Mouse (Mus musculus): Measurements from ENCODE around the gene Crim1. TPM values are rescaled to one million over a fixed set of nuclear protein-coding genes. Genes with fewer than 3 reads are reported as not detected.

Gene Crim1
- polyA plus RNA-seq, 1 experiment from 2014 or later, result 2.6 TPM

DNA sequence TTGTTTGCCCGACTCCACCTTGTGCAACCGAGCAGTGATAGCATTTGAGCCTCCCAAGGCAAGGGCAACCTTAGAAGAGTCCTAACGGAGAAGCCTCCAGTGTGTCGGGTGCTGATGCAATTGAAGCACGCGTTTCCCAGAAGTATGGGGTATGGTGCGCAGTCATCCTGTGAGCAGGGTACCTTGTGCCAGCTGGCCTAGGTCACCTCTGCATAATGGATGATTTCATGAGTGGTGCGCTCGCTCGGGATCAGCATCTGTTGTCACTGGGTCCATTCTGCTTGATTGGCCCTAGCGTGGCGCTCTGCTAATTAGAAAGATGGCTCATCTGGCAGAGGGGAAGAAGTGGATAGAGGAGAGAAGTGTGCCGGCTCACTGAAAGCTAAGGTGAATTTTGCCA, 37.9 kb downstream of the Crim1 start:
- WGBS, result 91% methylated on average over 13 of the region's 13 CpGs
- ATAC-seq (ENCODE audit: insufficient number of reproducible peaks, insufficient read depth, low FRiP score, low read depth), result no peak
- no peak overlapping the region for H3K4me2 ChIP-seq (ENCODE audit: low read length)
- H3K27me3 ChIP-seq (ENCODE audit: control insufficient read depth, insufficient read depth, low read length), result no peaks in the 10 kb centered on the region
- peaks cover 0 to 5% of the 10 kb centered on the region in 2 experiments; a peak in 2 of 4 replicates for H3K4me1 ChIP-seq (ENCODE audit: control insufficient read depth in 2 of 2, insufficient read depth in 2 of 2, low read length in 2 of 2)
- no peak overlapping the region for H3K27ac ChIP-seq (replicated peaks in 1 of 2; ENCODE audit: control insufficient read depth in 1 of 2, insufficient read depth in 1 of 2, low read depth in 2 of 2, low read length in 2 of 2)
- no peak overlapping the region for H3K9ac ChIP-seq (ENCODE audit: low read length)
- H3K4me3 ChIP-seq (ENCODE audit: control insufficient read depth in 1 of 2, insufficient read depth in 1 of 2, low read depth in 1 of 2, low read length in 2 of 2), result no peak overlapping the region
- no peaks in the 10 kb centered on the region for H3K9me3 ChIP-seq (ENCODE audit: control insufficient read depth, low read length)
- peaks cover 8% of the 10 kb centered on the region; the same call in 1 of the 2 replicates for H3K36me3 ChIP-seq (ENCODE audit: control insufficient read depth, insufficient read depth, low read length)

DNA sequence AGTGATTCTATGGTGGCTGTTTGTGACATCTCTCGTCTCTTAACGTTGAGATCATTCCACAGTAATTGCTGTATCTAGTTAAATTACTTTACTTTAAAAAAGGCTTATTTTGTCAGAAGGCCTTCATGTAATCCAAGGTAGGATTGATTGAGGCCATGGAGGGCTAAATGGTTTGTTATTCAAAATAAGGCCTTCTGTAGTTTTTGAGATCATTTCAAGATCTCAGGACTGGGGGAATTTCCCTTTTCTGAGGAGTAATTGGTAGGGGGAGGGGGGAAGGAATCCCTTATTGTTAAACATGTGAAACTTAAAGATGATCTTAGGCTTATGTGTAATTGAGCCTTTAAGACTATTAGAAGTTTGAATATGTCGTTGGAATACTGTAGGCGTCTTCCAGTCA, 40.1 kb downstream of the Crim1 start:
- no peak for ATAC-seq (ENCODE audit: insufficient number of reproducible peaks, insufficient read depth, low FRiP score, low read depth)
- 92% methylated on average over 4 of the region's 4 CpGs for WGBS
- Histone ChIP-seq H3K4me3 (ENCODE audit: control insufficient read depth in 1 of 2, insufficient read depth in 1 of 2, low read depth in 1 of 2, low read length in 2 of 2) (no peak overlapping the region), H3K36me3 (ENCODE audit: control insufficient read depth, insufficient read depth, low read length) (peaks cover 8% of the 10 kb centered on the region; the same call in 1 of the 2 replicates), H3K4me1 (ENCODE audit: control insufficient read depth in 2 of 2, insufficient read depth in 2 of 2, low read length in 2 of 2) (peaks cover 0 to 6% of the 10 kb centered on the region in 2 experiments; a peak in 1 of 4 replicates), H3K27me3 (ENCODE audit: control insufficient read depth, insufficient read depth, low read length) (no peaks in the 10 kb centered on the region), H3K4me2 (ENCODE audit: low read length) (no peak overlapping the region), H3K9ac (ENCODE audit: low read length) (no peak overlapping the region), H3K9me3 (ENCODE audit: control insufficient read depth, low read length) (no peaks in the 10 kb centered on the region), H3K27ac (replicated peaks in 1 of 2; ENCODE audit: control insufficient read depth in 1 of 2, insufficient read depth in 1 of 2, low read depth in 2 of 2, low read length in 2 of 2) (no peak overlapping the region)

DNA sequence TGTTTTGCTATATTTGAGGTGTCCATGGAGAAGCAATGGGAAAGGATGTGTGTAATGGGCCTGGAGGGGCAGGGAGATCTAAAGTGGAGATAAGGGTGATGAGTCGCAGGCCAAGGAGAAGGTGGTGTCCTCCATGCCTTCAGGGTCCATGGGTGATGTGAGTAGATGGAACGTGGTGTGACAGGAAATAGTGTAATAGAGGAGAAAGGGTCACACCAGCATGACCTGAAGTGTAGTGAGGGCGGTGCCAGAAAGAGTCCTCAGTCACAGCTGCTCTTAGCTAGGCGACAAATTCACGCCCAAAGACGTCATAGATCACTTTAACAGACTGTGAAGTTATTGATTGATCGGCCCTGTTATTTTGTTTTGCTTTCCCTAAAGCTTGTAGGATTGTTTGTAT, 41.2 kb downstream of the Crim1 start:
- WGBS, result 47% methylated on average over 7 of the region's 7 CpGs
- Histone ChIP-seq H3K4me1 (ENCODE audit: control insufficient read depth in 2 of 2, insufficient read depth in 2 of 2, low read length in 2 of 2) (peaks cover 2 to 16% of the 10 kb centered on the region in 2 experiments; a peak in 3 of 4 replicates), H3K27me3 (ENCODE audit: control insufficient read depth, insufficient read depth, low read length) (no peaks in the 10 kb centered on the region), H3K9ac (ENCODE audit: low read length) (no peak overlapping the region), H3K4me3 (ENCODE audit: control insufficient read depth in 1 of 2, insufficient read depth in 1 of 2, low read depth in 1 of 2, low read length in 2 of 2) (no peak overlapping the region), H3K4me2 (ENCODE audit: low read length) (no peak overlapping the region), H3K9me3 (ENCODE audit: control insufficient read depth, low read length) (no peaks in the 10 kb centered on the region), H3K36me3 (ENCODE audit: control insufficient read depth, insufficient read depth, low read length) (peaks cover 8% of the 10 kb centered on the region; the same call in 1 of the 2 replicates), H3K27ac (replicated peaks in 1 of 2; ENCODE audit: control insufficient read depth in 1 of 2, insufficient read depth in 1 of 2, low read depth in 2 of 2, low read length in 2 of 2) (no peak overlapping the region)
- ATAC-seq (ENCODE audit: insufficient number of reproducible peaks, insufficient read depth, low FRiP score, low read depth), result no peak

DNA sequence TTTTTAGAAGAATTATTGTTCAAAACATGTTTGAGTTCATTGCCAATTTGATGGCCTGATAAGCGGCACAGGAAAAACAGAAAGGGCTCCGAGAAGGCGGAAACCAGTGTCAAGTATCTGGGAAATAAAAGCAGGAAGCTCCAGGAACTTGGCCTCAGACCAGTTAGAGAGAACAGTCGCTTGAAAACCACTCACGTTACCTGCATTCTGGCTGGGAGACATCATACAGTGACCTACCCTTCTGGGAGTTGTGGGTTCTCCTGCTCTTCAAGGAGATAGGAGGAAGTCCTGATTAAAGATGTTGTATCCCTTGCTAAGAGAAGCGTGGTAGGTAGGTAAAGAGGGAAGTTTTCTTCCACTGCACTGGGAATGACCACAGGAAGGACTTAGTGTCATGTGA, 44.7 kb downstream of the Crim1 start:
- Histone ChIP-seq H3K36me3 (ENCODE audit: control insufficient read depth, insufficient read depth, low read length) (no peaks in the 10 kb centered on the region), H3K27ac (replicated peaks in 1 of 2; ENCODE audit: control insufficient read depth in 1 of 2, insufficient read depth in 1 of 2, low read depth in 2 of 2, low read length in 2 of 2) (peak overlapping the region in 1 of 2 experiments; percentile 29; a peak in 1 of 4 replicates), H3K27me3 (ENCODE audit: control insufficient read depth, insufficient read depth, low read length) (no peaks in the 10 kb centered on the region), H3K4me1 (ENCODE audit: control insufficient read depth in 2 of 2, insufficient read depth in 2 of 2, low read length in 2 of 2) (peaks cover 6 to 29% of the 10 kb centered on the region in 2 experiments), H3K9me3 (ENCODE audit: control insufficient read depth, low read length) (no peaks in the 10 kb centered on the region), H3K4me2 (ENCODE audit: low read length) (no peak overlapping the region), H3K4me3 (ENCODE audit: control insufficient read depth in 1 of 2, insufficient read depth in 1 of 2, low read depth in 1 of 2, low read length in 2 of 2) (no peak overlapping the region), H3K9ac (ENCODE audit: low read length) (no peak overlapping the region)
- WGBS, result 58% methylated on average over 6 of the region's 6 CpGs
- no peak for ATAC-seq (ENCODE audit: insufficient number of reproducible peaks, insufficient read depth, low FRiP score, low read depth)

DNA sequence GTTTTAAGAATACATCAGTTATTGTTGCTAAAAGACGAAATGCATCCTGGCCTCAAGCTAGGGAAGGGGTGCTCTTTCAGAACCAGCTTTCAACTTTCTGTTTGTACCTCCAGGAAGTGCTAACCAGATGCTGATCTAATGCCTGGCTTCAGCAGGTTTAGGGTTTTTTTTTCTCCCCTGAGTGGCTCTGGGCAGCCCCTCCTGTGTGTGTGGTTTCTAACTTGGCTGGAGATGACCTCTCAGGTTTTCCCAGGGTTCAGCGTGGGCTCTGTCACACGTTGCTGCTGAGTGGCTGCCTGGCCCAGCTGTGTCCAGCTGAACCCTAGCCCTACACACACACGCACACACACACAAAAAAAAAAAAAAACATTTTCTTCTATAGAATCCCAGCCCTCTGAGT, 45.4 kb downstream of the Crim1 start:
- no peaks in the 10 kb centered on the region for H3K36me3 ChIP-seq (ENCODE audit: control insufficient read depth, insufficient read depth, low read length)
- H3K4me2 ChIP-seq (ENCODE audit: low read length), result no peak overlapping the region
- no peak overlapping the region for H3K9ac ChIP-seq (ENCODE audit: low read length)
- no peaks in the 10 kb centered on the region for H3K9me3 ChIP-seq (ENCODE audit: control insufficient read depth, low read length)
- H3K4me3 ChIP-seq (ENCODE audit: control insufficient read depth in 1 of 2, insufficient read depth in 1 of 2, low read depth in 1 of 2, low read length in 2 of 2), result no peak overlapping the region
- WGBS, result 51% methylated on average over 4 of the region's 4 CpGs
- H3K4me1 ChIP-seq (ENCODE audit: control insufficient read depth in 2 of 2, insufficient read depth in 2 of 2, low read length in 2 of 2), result peaks cover 6 to 30% of the 10 kb centered on the region in 2 experiments
- H3K27me3 ChIP-seq (ENCODE audit: control insufficient read depth, insufficient read depth, low read length), result no peaks in the 10 kb centered on the region
- peak overlapping the region in 1 of 2 experiments; percentile 29; a peak in 1 of 4 replicates for H3K27ac ChIP-seq (replicated peaks in 1 of 2; ENCODE audit: control insufficient read depth in 1 of 2, insufficient read depth in 1 of 2, low read depth in 2 of 2, low read length in 2 of 2)
- ATAC-seq (ENCODE audit: insufficient number of reproducible peaks, insufficient read depth, low FRiP score, low read depth), result no peak

DNA sequence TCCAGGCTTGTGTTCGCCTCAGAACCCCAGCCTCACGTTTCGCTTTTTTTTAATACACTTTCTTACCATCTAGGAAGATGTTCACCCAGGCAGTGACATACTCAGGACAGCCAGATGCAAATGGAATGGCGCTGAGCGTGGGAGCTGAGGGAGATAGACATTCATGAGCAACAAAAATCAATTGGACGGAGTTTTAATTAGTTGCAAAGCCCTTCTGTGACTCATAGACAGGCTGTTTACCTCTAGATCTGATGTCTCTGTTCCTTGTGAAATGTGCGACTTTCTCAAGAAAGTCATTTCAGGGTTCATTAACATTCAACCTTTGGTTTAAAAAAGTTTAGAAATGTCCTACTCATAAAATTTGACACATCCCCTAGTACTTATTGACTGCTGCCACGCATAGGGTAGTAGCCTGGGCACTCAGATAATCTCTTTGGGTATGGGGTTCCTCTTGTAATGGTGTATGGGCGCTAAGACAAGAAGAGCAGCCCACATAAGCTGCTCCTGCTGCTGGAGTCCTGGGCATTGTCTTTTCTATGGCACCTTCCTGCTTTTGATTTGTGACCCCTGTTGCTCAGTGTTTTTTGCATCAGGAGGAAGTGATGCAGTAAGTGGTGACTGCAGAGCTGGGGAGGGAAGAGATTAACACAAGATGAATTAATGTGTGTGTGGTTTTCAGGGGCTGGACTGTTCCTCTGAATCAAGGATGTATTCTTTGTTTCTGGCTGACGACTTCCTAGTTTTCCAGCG, 46.8 kb downstream of the Crim1 start:
- Histone ChIP-seq H3K4me2 (ENCODE audit: low read length) (no peak overlapping the region), H3K36me3 (ENCODE audit: control insufficient read depth, insufficient read depth, low read length) (no peaks in the 10 kb centered on the region), H3K27ac (replicated peaks in 1 of 2; ENCODE audit: control insufficient read depth in 1 of 2, insufficient read depth in 1 of 2, low read depth in 2 of 2, low read length in 2 of 2) (peak overlapping the region; percentile 25 to 51; a peak in 3 of 4 replicates), H3K4me3 (ENCODE audit: control insufficient read depth in 1 of 2, insufficient read depth in 1 of 2, low read depth in 1 of 2, low read length in 2 of 2) (no peak overlapping the region), H3K4me1 (ENCODE audit: control insufficient read depth in 2 of 2, insufficient read depth in 2 of 2, low read length in 2 of 2) (peaks cover 9 to 26% of the 10 kb centered on the region in 2 experiments), H3K9ac (ENCODE audit: low read length) (no peak overlapping the region), H3K27me3 (ENCODE audit: control insufficient read depth, insufficient read depth, low read length) (no peaks in the 10 kb centered on the region), H3K9me3 (ENCODE audit: control insufficient read depth, low read length) (no peaks in the 10 kb centered on the region)
- ATAC-seq (ENCODE audit: insufficient number of reproducible peaks, insufficient read depth, low FRiP score, low read depth), result no peak
- WGBS, result 71% methylated on average over 11 of the region's 11 CpGs

DNA sequence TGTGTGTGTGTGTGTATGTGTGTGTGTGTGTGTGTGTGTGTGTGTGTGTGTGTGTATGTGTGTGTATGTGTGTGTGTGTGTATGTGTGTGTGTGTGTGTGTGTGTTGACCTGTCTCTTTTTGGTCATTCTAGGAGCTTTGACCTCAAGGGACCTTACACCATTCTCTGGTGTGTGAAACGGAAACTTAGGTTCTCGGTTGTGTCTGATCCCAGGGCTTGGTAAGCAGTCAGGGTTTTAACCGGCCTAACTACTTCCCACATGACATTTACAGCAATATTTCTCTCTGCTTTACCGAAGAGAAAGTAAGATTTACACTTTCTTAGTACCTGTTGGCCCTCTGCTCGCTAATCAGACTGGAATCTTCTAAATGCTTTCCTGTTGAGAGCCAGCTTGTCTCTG, 48.1 kb downstream of the Crim1 start:
- ATAC-seq (ENCODE audit: insufficient number of reproducible peaks, insufficient read depth, low FRiP score, low read depth), result no peak
- Histone ChIP-seq H3K9me3 (ENCODE audit: control insufficient read depth, low read length) (no peaks in the 10 kb centered on the region), H3K27me3 (ENCODE audit: control insufficient read depth, insufficient read depth, low read length) (no peaks in the 10 kb centered on the region), H3K9ac (ENCODE audit: low read length) (no peak overlapping the region), H3K4me2 (ENCODE audit: low read length) (no peak overlapping the region), H3K4me1 (ENCODE audit: control insufficient read depth in 2 of 2, insufficient read depth in 2 of 2, low read length in 2 of 2) (peaks cover 9 to 26% of the 10 kb centered on the region in 2 experiments), H3K4me3 (ENCODE audit: control insufficient read depth in 1 of 2, insufficient read depth in 1 of 2, low read depth in 1 of 2, low read length in 2 of 2) (no peak overlapping the region), H3K36me3 (ENCODE audit: control insufficient read depth, insufficient read depth, low read length) (no peaks in the 10 kb centered on the region), H3K27ac (replicated peaks in 1 of 2; ENCODE audit: control insufficient read depth in 1 of 2, insufficient read depth in 1 of 2, low read depth in 2 of 2, low read length in 2 of 2) (peak overlapping the region in 1 of 2 experiments; percentile 45; a peak in 1 of 4 replicates)
- 57% methylated on average over 5 of the region's 5 CpGs for WGBS
